Mouse (Mus musculus) stomach, embryonic 16.5 days (tissue): ENCODE measurements at regions not wholly inside any gene's neighbourhood (a gene's known extent, or its start where the extent isn't known, plus 50 kb on each side); places are given as distances from the start of the nearest gene placed in this dataset.

Experiments
- ATAC-seq: fragments of 200-750 bp; cut with Nextera tagmentation; 2 replicates; pipeline ENCODE4 v1.8.0; 2017; ENCODE audit warnings: moderate number of reproducible peaks, moderate TSS enrichment; ENCODE audit not compliant: insufficient read depth, low FRiP score
- H3K27ac ChIP-seq: fragments of 300-500 bp; sonication (generic); 2 replicates; pipeline ENCODE4 v1.5.1; 2014; ENCODE audit warnings: low read length
- H3K27me3 ChIP-seq: fragments of 300-500 bp; sonication (generic); 2 replicates; pipeline ENCODE4 v1.6.1; 2014; ENCODE audit warnings: low read length, control low read depth, mixed read lengths; ENCODE audit not compliant: control insufficient read depth, insufficient read depth
- H3K36me3 ChIP-seq: fragments of 300-500 bp; sonication (generic); 2 replicates; pipeline ENCODE4 v1.6.1; 2014; ENCODE audit warnings: low read length; ENCODE audit not compliant: control insufficient read depth, insufficient read depth
- H3K4me1 ChIP-seq: fragments of 300-500 bp; sonication (generic); 2 replicates; pipeline ENCODE4 v1.6.1; 2014; ENCODE audit warnings: low read length, control low read depth, mixed read lengths; ENCODE audit not compliant: control insufficient read depth, insufficient read depth
- H3K4me2 ChIP-seq: fragments of 300-500 bp; sonication (generic); 2 replicates; pipeline ENCODE4 v1.6.1; 2014; ENCODE audit warnings: low read depth, low read length, mixed read lengths
- H3K4me3 ChIP-seq: fragments of 300-500 bp; sonication (generic); replicated peaks from 2 replicates; pipeline ENCODE4 v1.5.1; 2014; ENCODE audit warnings: mild to moderate bottlenecking, low read length
- H3K9ac ChIP-seq: fragments of 300-500 bp; sonication (generic); 2 replicates; pipeline ENCODE4 v1.6.1; 2014; ENCODE audit warnings: low read length
- H3K9me3 ChIP-seq: fragments of 300-500 bp; sonication (generic); replicated peaks from 2 replicates; pipeline ENCODE4 v1.6.1; 2016; ENCODE audit warnings: low read length, control low read depth; ENCODE audit not compliant: control insufficient read depth
- WGBS: fragments of 180-500 bp; shearing (Covaris S2); extraction: QIAGEN DNeasy Blood & Tissue Kit; methylation state at CpG from one replicate; pipeline ENCODE4 v1.1.7; 2014; 5-methylcytosine and 5-hydroxymethylcytosine counted together

DNA sequence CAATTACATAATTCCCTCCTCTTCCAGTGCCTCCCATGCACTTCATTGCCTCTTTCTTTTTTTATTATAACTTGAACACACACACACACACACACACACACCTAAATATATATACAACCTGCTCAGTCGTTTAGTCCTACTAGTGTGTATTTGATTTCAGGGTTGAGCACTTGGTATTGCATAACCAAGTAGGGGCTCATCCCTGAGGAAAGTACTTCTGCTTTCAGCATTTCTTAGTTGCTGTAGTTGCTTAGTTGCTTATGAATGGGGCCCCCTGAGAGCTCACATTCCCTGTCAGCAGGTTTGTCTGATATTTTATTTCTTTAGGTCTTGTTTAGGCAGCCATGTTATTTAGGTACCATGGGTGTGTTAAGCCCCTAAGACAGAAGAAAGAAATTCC lies 271.3 kb upstream of the Cdyl start:
- 43% methylated on average over 1 of the region's 1 CpGs for WGBS
- no peak for ATAC-seq
- Histone ChIP-seq H3K27me3 (no peaks in the 10 kb centered on the region), H3K4me1 (0 out of 2 replicates have a peak, but pooled peaks cover 3% of the 10 kb centered on the region), H3K27ac (no peak overlapping the region), H3K9ac (no peak overlapping the region), H3K4me3 (no peak overlapping the region), H3K9me3 (no peaks in the 10 kb centered on the region), H3K36me3 (no peaks in the 10 kb centered on the region), H3K4me2 (no peak overlapping the region)

GRCm38 (mm10) chr13:35389781-35390525 lies 269.7 kb upstream of the Cdyl start:
- H3K4me1 ChIP-seq = peaks cover 2% of the 10 kb centered on the region; the same call in 1 of the 2 replicates
- ATAC-seq = no peak
- H3K4me3 ChIP-seq = no peak overlapping the region
- no peak overlapping the region for H3K27ac ChIP-seq
- WGBS = 74% methylated on average over 6 of the region's 6 CpGs
- no peak overlapping the region for H3K4me2 ChIP-seq
- H3K9me3 ChIP-seq = no peaks in the 10 kb centered on the region
- no peak overlapping the region for H3K9ac ChIP-seq
- H3K27me3 ChIP-seq = no peaks in the 10 kb centered on the region
- H3K36me3 ChIP-seq = no peaks in the 10 kb centered on the region

- H3K9ac ChIP-seq = no peak overlapping the region
- H3K27me3 ChIP-seq = no peaks in the 10 kb centered on the region
- 67% methylated on average over 4 of the region's 4 CpGs for WGBS
- H3K27ac ChIP-seq = no peak overlapping the region
- H3K36me3 ChIP-seq = no peaks in the 10 kb centered on the region
- H3K4me3 ChIP-seq = no peak overlapping the region
- H3K4me1 ChIP-seq = peaks cover 8% of the 10 kb centered on the region
- no peaks in the 10 kb centered on the region for H3K9me3 ChIP-seq
- no peak overlapping the region for H3K4me2 ChIP-seq
- ATAC-seq = no peak
These were observed 269.1 kb upstream of the Cdyl start for GRCm38 (mm10) chr13:35390526-35390880.

- Histone ChIP-seq H3K9ac (no peak overlapping the region), H3K36me3 (no peaks in the 10 kb centered on the region), H3K4me3 (no peak overlapping the region), H3K9me3 (no peaks in the 10 kb centered on the region), H3K27ac (no peak overlapping the region), H3K4me1 (peaks cover 17% of the 10 kb centered on the region), H3K4me2 (no peak overlapping the region), H3K27me3 (no peaks in the 10 kb centered on the region)
- WGBS = 82% methylated on average over 6 of the region's 6 CpGs
- no peak for ATAC-seq
These were observed 267.5 kb upstream of the Cdyl start for GRCm38 (mm10) chr13:35392167-35392566.

GRCm38 (mm10) chr13:35395192-35395591 lies 264.4 kb upstream of the Cdyl start:
- ATAC-seq = peak; percentile 71; the same call in 1 of the 2 replicates
- H3K36me3 ChIP-seq = no peaks in the 10 kb centered on the region
- H3K4me2 ChIP-seq = peak overlapping the region; percentile 14; the same call in 1 of the 2 replicates
- H3K9me3 ChIP-seq = no peaks in the 10 kb centered on the region
- H3K27ac ChIP-seq = peak overlapping the region; percentile 72
- no peaks in the 10 kb centered on the region for H3K27me3 ChIP-seq
- H3K4me3 ChIP-seq = no peak overlapping the region
- 53% methylated on average over 4 of the region's 4 CpGs for WGBS
- H3K9ac ChIP-seq = no peak overlapping the region
- H3K4me1 ChIP-seq = peaks cover 17% of the 10 kb centered on the region

GRCm38 (mm10) chr13:35395630-35396029 lies 264.0 kb upstream of the Cdyl start:
- Histone ChIP-seq H3K4me1 (peaks cover 17% of the 10 kb centered on the region), H3K9me3 (no peaks in the 10 kb centered on the region), H3K4me2 (peak overlapping the region; percentile 14; the same call in 1 of the 2 replicates), H3K27ac (peak overlapping the region; percentile 72), H3K9ac (no peak overlapping the region), H3K36me3 (no peaks in the 10 kb centered on the region), H3K27me3 (no peaks in the 10 kb centered on the region), H3K4me3 (no peak overlapping the region)
- peak; percentile 93 for ATAC-seq
- 7% methylated on average over 5 of the region's 5 CpGs for WGBS

- H3K36me3 ChIP-seq = no peaks in the 10 kb centered on the region
- H3K9ac ChIP-seq = no peak overlapping the region
- H3K4me1 ChIP-seq = peaks cover 17% of the 10 kb centered on the region
- no peak for ATAC-seq
- H3K9me3 ChIP-seq = no peaks in the 10 kb centered on the region
- H3K27ac ChIP-seq = no peak overlapping the region
- no peak overlapping the region for H3K4me3 ChIP-seq
- H3K4me2 ChIP-seq = no peak overlapping the region
- H3K27me3 ChIP-seq = no peaks in the 10 kb centered on the region
- WGBS = 81% methylated on average over 2 of the region's 2 CpGs
These were observed 262.5 kb upstream of the Cdyl start for GRCm38 (mm10) chr13:35397166-35397565.

- H3K4me2 ChIP-seq = no peak overlapping the region
- ATAC-seq = no peak
- 51% methylated on average over 8 of the region's 8 CpGs for WGBS
These were observed 261.4 kb upstream of the Cdyl start for GRCm38 (mm10) chr13:35398192-35398591.

DNA sequence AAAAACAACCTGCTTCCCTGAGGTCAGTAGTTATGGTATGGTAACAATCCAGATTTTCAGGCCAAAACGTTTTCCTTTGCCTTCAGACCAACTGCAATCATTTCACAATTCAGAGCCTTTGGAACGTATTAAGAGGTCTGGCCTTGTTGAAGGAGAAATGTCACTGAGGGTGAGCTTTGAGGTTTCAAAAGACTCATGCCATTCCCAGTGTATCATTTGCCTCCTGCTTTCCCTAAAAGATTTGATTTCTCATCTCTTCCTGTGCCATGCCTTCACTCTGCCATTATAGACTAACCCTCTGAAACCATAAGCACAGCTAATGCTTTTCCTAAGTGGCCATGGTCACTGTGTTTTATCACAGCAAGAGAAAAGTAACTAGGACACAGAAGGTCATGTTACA lies 256.8 kb upstream of the Cdyl start:
- H3K27ac ChIP-seq = no peak overlapping the region
- 72% methylated on average over 2 of the region's 2 CpGs for WGBS

More at GRCm38 (mm10) chr13:35398192-35398591, 261.4 kb upstream of the Cdyl start:
- Histone ChIP-seq H3K36me3 (no peaks in the 10 kb centered on the region), H3K9ac (no peak overlapping the region), H3K4me1 (peaks cover 17% of the 10 kb centered on the region), H3K27me3 (no peaks in the 10 kb centered on the region), H3K9me3 (no peaks in the 10 kb centered on the region), H3K27ac (no peak overlapping the region), H3K4me3 (no peak overlapping the region)

More for the DNA sequence above, 256.8 kb upstream of the Cdyl start:
- no peak for ATAC-seq
- no peaks in the 10 kb centered on the region for H3K27me3 ChIP-seq
- H3K9ac ChIP-seq = no peak overlapping the region
- H3K36me3 ChIP-seq = no peaks in the 10 kb centered on the region
- H3K4me1 ChIP-seq = no peaks in the 10 kb centered on the region
- H3K9me3 ChIP-seq = no peaks in the 10 kb centered on the region
- H3K4me3 ChIP-seq = no peak overlapping the region
- no peak overlapping the region for H3K4me2 ChIP-seq
